Comparison of ENCODE assay signal across 8 mouse cellular contexts in the genomic region with DNA sequence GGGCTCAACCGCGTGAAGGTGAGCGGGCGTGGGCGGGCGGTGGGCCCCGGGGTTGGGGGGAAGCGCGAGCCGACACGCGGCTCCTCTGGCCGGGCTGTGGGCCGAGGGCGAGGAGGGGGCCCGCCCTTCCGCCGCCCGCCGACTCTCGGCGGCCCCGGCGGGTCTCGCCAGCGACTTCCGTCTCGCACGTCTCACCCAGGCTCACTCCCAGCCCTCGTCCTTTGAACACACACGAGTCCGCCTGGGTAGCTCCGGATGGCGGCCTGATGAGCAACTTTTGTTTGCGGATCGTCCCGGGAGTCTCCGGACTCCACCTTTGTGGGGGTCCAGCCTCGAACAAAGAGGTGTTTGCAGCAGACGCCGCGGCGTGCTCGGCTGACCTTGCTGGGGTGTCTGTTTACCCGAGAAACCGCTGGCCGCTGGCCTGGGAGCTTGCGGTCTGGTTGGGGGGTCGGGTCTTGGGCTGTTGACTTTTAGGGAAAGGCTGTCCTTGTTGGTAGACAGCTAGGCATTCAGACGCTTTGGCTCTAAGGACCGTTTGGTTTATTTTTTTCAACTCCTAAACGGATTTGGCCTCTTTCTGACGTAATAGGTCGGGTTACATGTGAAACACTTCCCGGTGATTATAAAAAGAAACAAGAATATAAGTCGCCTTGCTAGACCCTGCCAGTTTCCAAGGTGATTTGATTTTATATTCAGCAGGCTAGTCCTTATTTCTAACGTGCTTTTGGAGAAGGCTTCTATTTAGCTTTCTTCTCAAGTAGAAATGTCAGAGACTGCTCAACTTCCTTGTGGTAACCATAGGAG. TPM values are rescaled to one million over a fixed set of nuclear protein-coding genes. Genes with fewer than 3 reads are reported as not detected.
DNase-seq lines count a peak whose midpoint lies in the region; ATAC-seq and TF ChIP-seq lines count a peak whose summit lies in the region.

No protein-coding gene starts in this region.

- H3K4me3 ChIP-seq in embryonic facial prominence, embryonic 15.5 days (replicated peaks) = peak overlapping the region; percentile 76
- H3K4me3 ChIP-seq in heart, postnatal 0 days (ENCODE audit: low read depth, low read length) = peak overlapping the region; percentile 91

- no peaks in the 10 kb centered on the region for H3K27me3 ChIP-seq in embryonic facial prominence, embryonic 15.5 days
- no peaks in the 10 kb centered on the region for H3K27me3 ChIP-seq in heart, postnatal 0 days (ENCODE audit: control insufficient read depth, insufficient read depth, low read length)

- DNase-seq in gastrocnemius, adult 18-20 months (ENCODE audit: low spot score) = peak; percentile 48
- no peak for DNase-seq in gastrocnemius, postnatal 25 days
- peak; percentile 88 for DNase-seq in ZHBTc4 (ENCODE audit: low read depth, low spot score)
- DNase-seq in heart, postnatal 0 days (ENCODE audit: low spot score) = peak; percentile 46
- DNase-seq in left cerebral cortex, postnatal 36 days (ENCODE audit: low spot score in 2 of 2) = peak; percentile 11 to 28
- peak; percentile 57 for DNase-seq in skeletal muscle tissue, adult 2 months (ENCODE audit: low read depth, low spot score)

- peak; percentile 81 for ATAC-seq in embryonic facial prominence, embryonic 15.5 days (ENCODE audit: insufficient number of reproducible peaks, low FRiP score, low TSS enrichment, low read depth)
- ATAC-seq in heart, postnatal 0 days (ENCODE audit: insufficient read depth, low read depth) = peak; percentile 75
- ATAC-seq in megakaryocyte progenitor cell, adult 5-6 weeks (replicated peaks; ENCODE audit: poor library complexity) = peak; percentile 37

- peaks cover 11% of the 10 kb centered on the region; the same call in 1 of the 2 replicates for H3K36me3 ChIP-seq in embryonic facial prominence, embryonic 15.5 days
- H3K36me3 ChIP-seq in heart, postnatal 0 days (replicated peaks; ENCODE audit: control insufficient read depth, insufficient read depth, low read length) = peaks cover 8% of the 10 kb centered on the region

- peak overlapping the region; percentile 94 for H3K9ac ChIP-seq in embryonic facial prominence, embryonic 15.5 days
- peak overlapping the region; percentile 94 for H3K9ac ChIP-seq in heart, postnatal 0 days (replicated peaks; ENCODE audit: low read depth, low read length)

- H3K4me1 ChIP-seq in embryonic facial prominence, embryonic 15.5 days = peaks cover 17% of the 10 kb centered on the region
- H3K4me1 ChIP-seq in heart, postnatal 0 days (ENCODE audit: control insufficient read depth, insufficient read depth) = peaks cover 19% of the 10 kb centered on the region

- H3K9me3 ChIP-seq in embryonic facial prominence, embryonic 15.5 days (replicated peaks) = no peaks in the 10 kb centered on the region
- H3K9me3 ChIP-seq in heart, postnatal 0 days (replicated peaks; ENCODE audit: control insufficient read depth, low read length) = no peaks in the 10 kb centered on the region

- peak overlapping the region; percentile 64 for H3K4me2 ChIP-seq in embryonic facial prominence, embryonic 15.5 days (replicated peaks)
- H3K4me2 ChIP-seq in heart, postnatal 0 days (ENCODE audit: low read depth, low read length) = peak overlapping the region; percentile 86

- intact Hi-C loops in left cerebral cortex, postnatal 36 days (cut with DNase I) = loop anchor here (10.0 kb wide), 1 partner anchor 315 kb away; no protein-coding TSS in a partner anchor

- no peak for TF ChIP-seq CTCF in heart, postnatal 0 days (IDR thresholded peaks at IDR 0.05; ENCODE audit: low read depth)

- WGBS in embryonic facial prominence, embryonic 15.5 days = under 1% methylated on average over 57 of the region's 57 CpGs
- under 1% methylated on average over 47 of the region's 57 CpGs for WGBS in heart, postnatal 0 days

- no peak for TF ChIP-seq EP300 in heart, postnatal 0 days (IDR thresholded peaks at IDR 0.05; ENCODE audit: low read depth)

- peak overlapping the region; percentile 96 for H3K27ac ChIP-seq in embryonic facial prominence, embryonic 15.5 days (replicated peaks)
- peak overlapping the region; percentile 93 for H3K27ac ChIP-seq in heart, postnatal 0 days (ENCODE audit: low read depth)

RNA-seq across cellular contexts. Expression of gene Gng5, which starts 0.6 kb away (rescaled TPM):
- 100 to 1,000 TPM; 468 to 538 TPM for total RNA-seq in gastrocnemius, adult 18-20 months (2021)
- 100 to 1,000 TPM; 371 to 383 TPM for total RNA-seq in gastrocnemius, postnatal 25 days (2021)
- 826 and 839 TPM in 2 replicates for polyA plus RNA-seq in embryonic facial prominence, embryonic 15.5 days (2015; fragmentation: Nextera tagmentation; extraction: Ambion mirVana)
- total RNA-seq in heart, postnatal 0 days (2014; rRNA removed; ENCODE audit: low replicate concordance) = 349 and 380 TPM in 2 replicates
- polyA plus RNA-seq in heart, postnatal 0 days (2015; fragmentation: Nextera tagmentation; extraction: Ambion mirVana) = 1,164 and 1,272 TPM in 2 replicates
- total RNA-seq in left cerebral cortex, postnatal 36 days (2021) = 10 to 100 TPM; 45.4 to 45.7 TPM
- total RNA-seq in megakaryocyte progenitor cell, adult 5-6 weeks (2015) = 294 and 360 TPM in 2 replicates
- 127 and 170 TPM in 2 replicates for total RNA-seq in megakaryocyte progenitor cell, adult 5-6 weeks (2017)

RNA-seq across cellular contexts. Expression of gene Spata1, which starts 0.7 kb away (rescaled TPM):
- total RNA-seq in gastrocnemius, adult 18-20 months (2021) = 1 to 10 TPM; 7.0 to 8.5 TPM
- 1 to 10 TPM; 3.8 to 5.8 TPM for total RNA-seq in gastrocnemius, postnatal 25 days (2021)
- 6.9 and 8.6 TPM in 2 replicates for polyA plus RNA-seq in embryonic facial prominence, embryonic 15.5 days (2015; fragmentation: Nextera tagmentation; extraction: Ambion mirVana)
- total RNA-seq in heart, postnatal 0 days (2014; rRNA removed; ENCODE audit: low replicate concordance) = 0.23 and 0.81 TPM in 2 replicates
- 4.1 and 4.4 TPM in 2 replicates for polyA plus RNA-seq in heart, postnatal 0 days (2015; fragmentation: Nextera tagmentation; extraction: Ambion mirVana)
- 1 to 10 TPM; 4.4 to 5.1 TPM for total RNA-seq in left cerebral cortex, postnatal 36 days (2021)
- 9.1 TPM in 2 replicates for total RNA-seq in megakaryocyte progenitor cell, adult 5-6 weeks (2015)
- 13.6 and 14.6 TPM in 2 replicates for total RNA-seq in megakaryocyte progenitor cell, adult 5-6 weeks (2017)

RNA-seq across cellular contexts. Expression of gene Rpf1, which starts 21.0 kb away (rescaled TPM):
- total RNA-seq in gastrocnemius, adult 18-20 months (2021) = 10 to 100 TPM; 13.3 to 13.4 TPM
- total RNA-seq in gastrocnemius, postnatal 25 days (2021) = 10 to 100 TPM in 1 of 2 experiments, 1 to 10 TPM in 1; 9.8 to 12.2 TPM
- 40.5 and 41.4 TPM in 2 replicates for polyA plus RNA-seq in embryonic facial prominence, embryonic 15.5 days (2015; fragmentation: Nextera tagmentation; extraction: Ambion mirVana)
- 17.0 and 17.8 TPM in 2 replicates for total RNA-seq in heart, postnatal 0 days (2014; rRNA removed; ENCODE audit: low replicate concordance)
- 27.3 and 30.7 TPM in 2 replicates for polyA plus RNA-seq in heart, postnatal 0 days (2015; fragmentation: Nextera tagmentation; extraction: Ambion mirVana)
- 10 to 100 TPM; 13.8 to 19.0 TPM for total RNA-seq in left cerebral cortex, postnatal 36 days (2021)
- total RNA-seq in megakaryocyte progenitor cell, adult 5-6 weeks (2015) = 81.7 and 81.8 TPM in 2 replicates
- total RNA-seq in megakaryocyte progenitor cell, adult 5-6 weeks (2017) = 90.2 and 95.2 TPM in 2 replicates

RNA-seq across cellular contexts. Expression of gene Ctbs, which starts 50.6 kb away (rescaled TPM):
- total RNA-seq in gastrocnemius, adult 18-20 months (2021) = 1 to 10 TPM; 3.6 to 4.9 TPM
- total RNA-seq in gastrocnemius, postnatal 25 days (2021) = 1 to 10 TPM; 3.3 to 3.8 TPM
- 10.5 and 10.6 TPM in 2 replicates for polyA plus RNA-seq in embryonic facial prominence, embryonic 15.5 days (2015; fragmentation: Nextera tagmentation; extraction: Ambion mirVana)
- 4.2 and 11.4 TPM in 2 replicates for total RNA-seq in heart, postnatal 0 days (2014; rRNA removed; ENCODE audit: low replicate concordance)
- polyA plus RNA-seq in heart, postnatal 0 days (2015; fragmentation: Nextera tagmentation; extraction: Ambion mirVana) = 6.6 and 7.4 TPM in 2 replicates
- 1 to 10 TPM; 6.6 to 8.9 TPM for total RNA-seq in left cerebral cortex, postnatal 36 days (2021)
- 12.5 and 17.0 TPM in 2 replicates for total RNA-seq in megakaryocyte progenitor cell, adult 5-6 weeks (2015)
- 9.9 and 10.5 TPM in 2 replicates for total RNA-seq in megakaryocyte progenitor cell, adult 5-6 weeks (2017)
